Mouse (Mus musculus): ENCODE results near the gene Tmeff2. TPM values are rescaled to one million over a fixed set of nuclear protein-coding genes. Genes with fewer than 3 reads are reported as not detected.

Tmeff2 gene
- polyA plus RNA-seq (2014; fragmentation: Illumina TruSeq; extraction: RNeasy Lipid Tissue Mini Kit (QIAGEN cat#74804); ENCODE audit: low read depth, low replicate concordance) = 0.76 TPM

GRCm38 (mm10) chr1:50900386-50900785 is at the start of gene Tmeff2:
Gene Tmeff2 (plus strand): TSS chr1:50900647.

Measured in heart, adult 10 weeks (tissue).